Mouse (Mus musculus): ENCODE results near the gene Fbxo34. TPM values are rescaled to one million over a fixed set of nuclear protein-coding genes. Genes with fewer than 3 reads are reported as not detected.

Fbxo34 gene
- polyA plus RNA-seq, 1 experiment from 2014 or later = 25.8 TPM

DNA sequence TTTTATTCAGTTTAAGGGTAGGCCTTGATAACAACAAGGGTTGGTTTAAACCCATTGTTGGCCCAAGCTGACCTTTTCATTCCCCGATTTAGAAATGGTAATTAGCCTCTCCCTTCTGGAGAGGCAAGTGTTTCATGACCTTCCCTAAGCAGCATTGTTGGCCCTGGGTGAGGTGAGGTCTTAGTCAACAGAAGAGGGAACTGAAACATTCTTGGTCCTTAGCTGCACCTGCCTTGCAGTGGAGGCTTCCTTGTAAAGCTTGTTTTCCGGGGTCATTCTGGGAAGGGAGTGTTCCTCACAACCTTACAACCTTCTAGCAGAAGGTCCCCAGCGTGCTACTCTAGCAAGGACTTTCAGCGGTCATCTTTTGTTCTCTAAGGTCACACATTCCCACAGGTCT, 122.5 kb downstream of the Fbxo34 start:
- Histone ChIP-seq H3K36me3 (ENCODE audit: control insufficient read depth, insufficient read depth, low read length) (no peaks in the 10 kb centered on the region), H3K9ac (ENCODE audit: low read depth, low read length) (no peak overlapping the region), H3K4me2 (replicated peaks; ENCODE audit: low read depth, low read length) (no peak overlapping the region), H3K27me3 (ENCODE audit: control insufficient read depth, insufficient read depth, low read length) (no peaks in the 10 kb centered on the region), H3K4me3 (ENCODE audit: low read length) (no peak overlapping the region), H3K4me1 (ENCODE audit: control insufficient read depth, insufficient read depth, low read length) (no peaks in the 10 kb centered on the region), H3K27ac (ENCODE audit: low read depth, low read length) (no peak overlapping the region), H3K9me3 (ENCODE audit: control insufficient read depth, low read length) (no peaks in the 10 kb centered on the region)
- ATAC-seq (ENCODE audit: low FRiP score, low TSS enrichment) = no peak
- 75% methylated on average over 4 of the region's 4 CpGs for WGBS

GRCm38 (mm10) chr14:47574721-47575120, 124.5 kb downstream of the Fbxo34 start:
- no peaks in the 10 kb centered on the region for H3K9me3 ChIP-seq (ENCODE audit: control insufficient read depth, low read length)
- no peak overlapping the region for H3K27ac ChIP-seq (ENCODE audit: low read depth, low read length)
- 71% methylated on average over 11 of the region's 11 CpGs for WGBS
- no peaks in the 10 kb centered on the region for H3K36me3 ChIP-seq (ENCODE audit: control insufficient read depth, insufficient read depth, low read length)
- H3K4me1 ChIP-seq (ENCODE audit: control insufficient read depth, insufficient read depth, low read length) = no peaks in the 10 kb centered on the region
- no peak overlapping the region for H3K4me3 ChIP-seq (ENCODE audit: low read length)
- no peaks in the 10 kb centered on the region for H3K27me3 ChIP-seq (ENCODE audit: control insufficient read depth, insufficient read depth, low read length)
- no peak for ATAC-seq (ENCODE audit: low FRiP score, low TSS enrichment)
- H3K4me2 ChIP-seq (replicated peaks; ENCODE audit: low read depth, low read length) = no peak overlapping the region
- H3K9ac ChIP-seq (ENCODE audit: low read depth, low read length) = no peak overlapping the region

- no peaks in the 10 kb centered on the region for H3K4me1 ChIP-seq (ENCODE audit: control insufficient read depth, insufficient read depth, low read length)
- no peaks in the 10 kb centered on the region for H3K36me3 ChIP-seq (ENCODE audit: control insufficient read depth, insufficient read depth, low read length)
- ATAC-seq (ENCODE audit: low FRiP score, low TSS enrichment) = no peak
- H3K9me3 ChIP-seq (ENCODE audit: control insufficient read depth, low read length) = no peaks in the 10 kb centered on the region
- H3K27ac ChIP-seq (ENCODE audit: low read depth, low read length) = no peak overlapping the region
- H3K9ac ChIP-seq (ENCODE audit: low read depth, low read length) = no peak overlapping the region
- H3K27me3 ChIP-seq (ENCODE audit: control insufficient read depth, insufficient read depth, low read length) = no peaks in the 10 kb centered on the region
- 62% methylated on average over 4 of the region's 4 CpGs for WGBS
- H3K4me2 ChIP-seq (replicated peaks; ENCODE audit: low read depth, low read length) = no peak overlapping the region
- H3K4me3 ChIP-seq (ENCODE audit: low read length) = no peak overlapping the region
Measured at GRCm38 (mm10) chr14:47576687-47577086, 126.5 kb downstream of the Fbxo34 start.

DNA sequence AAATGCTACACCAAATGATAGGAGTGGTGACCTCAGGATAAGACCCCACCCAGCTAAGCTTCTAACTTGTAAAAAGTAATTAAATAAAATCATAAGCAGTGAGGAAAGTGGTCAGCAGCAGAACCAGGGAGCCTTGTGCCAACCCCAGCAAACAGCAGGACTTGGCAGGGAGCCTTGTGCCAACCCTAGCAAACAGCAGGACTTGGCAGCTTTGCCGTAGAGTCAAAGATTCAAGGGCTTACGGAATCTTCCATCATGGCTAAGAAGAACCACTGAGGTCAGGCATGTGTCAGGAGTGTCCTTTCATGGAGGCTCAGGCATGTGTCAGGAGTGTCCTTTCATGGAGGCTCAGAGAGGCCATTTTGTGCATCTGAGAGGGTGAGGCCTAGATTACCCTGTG, 127.9 kb downstream of the Fbxo34 start:
- H3K36me3 ChIP-seq (ENCODE audit: control insufficient read depth, insufficient read depth, low read length) = no peaks in the 10 kb centered on the region
- no peaks in the 10 kb centered on the region for H3K27me3 ChIP-seq (ENCODE audit: control insufficient read depth, insufficient read depth, low read length)
- H3K4me1 ChIP-seq (ENCODE audit: control insufficient read depth, insufficient read depth, low read length) = no peaks in the 10 kb centered on the region
- H3K9ac ChIP-seq (ENCODE audit: low read depth, low read length) = no peak overlapping the region
- no peaks in the 10 kb centered on the region for H3K9me3 ChIP-seq (ENCODE audit: control insufficient read depth, low read length)
- no peak overlapping the region for H3K27ac ChIP-seq (ENCODE audit: low read depth, low read length)
- 88% methylated on average over 2 of the region's 2 CpGs for WGBS
- no peak overlapping the region for H3K4me3 ChIP-seq (ENCODE audit: low read length)
- no peak for ATAC-seq (ENCODE audit: low FRiP score, low TSS enrichment)
- H3K4me2 ChIP-seq (replicated peaks; ENCODE audit: low read depth, low read length) = no peak overlapping the region

DNA sequence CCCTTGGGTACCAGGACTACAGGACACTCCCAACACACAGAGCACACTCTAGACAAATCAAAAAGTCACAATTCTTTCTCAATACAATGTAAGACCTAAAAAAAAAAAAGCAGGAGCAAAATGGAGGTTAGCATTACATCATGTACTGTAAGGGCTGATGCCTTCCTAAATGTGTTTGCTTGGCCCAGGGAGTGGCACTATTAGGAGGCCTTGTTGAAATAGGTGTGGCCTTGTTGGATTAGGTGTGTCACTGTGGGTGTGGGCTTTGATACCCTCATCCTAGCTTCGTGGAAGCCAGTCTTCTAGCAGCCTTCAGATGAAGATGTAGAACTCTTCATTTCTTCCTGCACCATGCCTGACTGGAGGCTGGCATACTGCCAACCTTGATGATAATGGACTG, 131.1 kb downstream of the Fbxo34 start:
- Histone ChIP-seq H3K36me3 (ENCODE audit: control insufficient read depth, insufficient read depth, low read length) (no peaks in the 10 kb centered on the region), H3K27me3 (ENCODE audit: control insufficient read depth, insufficient read depth, low read length) (no peaks in the 10 kb centered on the region), H3K4me2 (replicated peaks; ENCODE audit: low read depth, low read length) (no peak overlapping the region), H3K9ac (ENCODE audit: low read depth, low read length) (no peak overlapping the region), H3K4me3 (ENCODE audit: low read length) (no peak overlapping the region), H3K4me1 (ENCODE audit: control insufficient read depth, insufficient read depth, low read length) (no peaks in the 10 kb centered on the region), H3K9me3 (ENCODE audit: control insufficient read depth, low read length) (no peaks in the 10 kb centered on the region), H3K27ac (ENCODE audit: low read depth, low read length) (no peak overlapping the region)
- 63% methylated on average over 1 of the region's 1 CpGs for WGBS
- no peak for ATAC-seq (ENCODE audit: low FRiP score, low TSS enrichment)

Other genes with a start within 250 kb of the Fbxo34 start
- 26.0 and 44.3 TPM in 2 replicates for gene Wdhd1, start 173.6 kb upstream of the Fbxo34 start, polyA plus RNA-seq (2014; fragmentation: Nextera tagmentation; extraction: Ambion mirVana)
- 5.7 and 7.0 TPM in 2 replicates for gene Socs4, start 173.5 kb upstream of the Fbxo34 start, polyA plus RNA-seq (2014; fragmentation: Nextera tagmentation; extraction: Ambion mirVana)
- 57.5 and 104 TPM in 2 replicates for gene Mapk1ip1l, start 152.2 kb upstream of the Fbxo34 start, polyA plus RNA-seq (2014; fragmentation: Nextera tagmentation; extraction: Ambion mirVana)
- 11.2 and 12.0 TPM in 2 replicates for gene Lgals3, start 82.7 kb upstream of the Fbxo34 start, polyA plus RNA-seq (2014; fragmentation: Nextera tagmentation; extraction: Ambion mirVana)
- 46.8 and 63.8 TPM in 2 replicates for gene Dlgap5, start 32.0 kb upstream of the Fbxo34 start, polyA plus RNA-seq (2014; fragmentation: Nextera tagmentation; extraction: Ambion mirVana)
- 9.2 and 16.9 TPM in 2 replicates for gene Atg14, start 120.2 kb downstream of the Fbxo34 start, polyA plus RNA-seq (2014; fragmentation: Nextera tagmentation; extraction: Ambion mirVana)
- gene Ktn1, start 198.0 kb downstream of the Fbxo34 start, polyA plus RNA-seq (2014; fragmentation: Nextera tagmentation; extraction: Ambion mirVana) = 73.1 and 98.3 TPM in 2 replicates

All from kidney, embryonic 14.5 days (tissue).